ENCODE assay signal across 8 mouse cellular contexts in the genomic region with DNA sequence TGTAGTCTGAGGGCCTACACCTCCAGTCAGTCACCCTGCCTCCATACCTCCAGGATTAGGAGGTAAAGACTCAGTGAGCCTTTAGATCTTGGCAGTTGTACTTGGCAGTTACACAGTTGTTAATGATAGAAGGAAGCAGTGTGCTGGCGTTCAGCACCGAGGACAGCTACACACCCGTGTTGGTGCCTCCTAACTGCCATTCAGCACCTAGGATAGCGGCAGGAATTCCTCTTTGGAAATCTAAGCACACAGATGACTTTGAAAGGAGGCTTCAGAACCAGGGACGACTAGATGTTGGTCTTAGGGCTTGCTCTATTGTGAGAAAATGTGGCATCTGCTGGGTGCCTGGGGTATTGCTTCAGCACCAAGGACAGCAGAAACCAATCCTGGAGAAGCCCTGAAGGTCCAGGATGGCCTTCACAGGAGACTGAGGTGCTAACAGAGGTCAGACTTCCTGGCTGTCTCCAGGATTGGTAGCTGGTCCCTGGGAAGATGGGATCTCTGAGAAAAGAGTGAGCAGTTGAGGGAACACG. TPM values are rescaled to one million over a fixed set of nuclear protein-coding genes. Genes with fewer than 3 reads are reported as not detected.
DNase-seq lines count a peak whose midpoint lies in the region; TF ChIP-seq lines count a peak whose summit lies in the region.
"Had no signal": no experiment of that assay in that cellular context is flagged by ENCODE, and none has a peak within 500 bp of the region (broad histone marks: within the 10 kb centered on the region; RNA-seq: fewer than 3 reads in every experiment).

No protein-coding gene starts in this region.

- no peak for TF ChIP-seq POLR2A in liver, adult 2 months (IDR thresholded peaks at IDR 0.05; ENCODE audit: extremely low read depth, insufficient read depth, low read length)

- H3K4me1 ChIP-seq in liver, adult 2 months (ENCODE audit: control insufficient read depth, insufficient read depth, low read length) = no peaks in the 10 kb centered on the region

- H3K79me2 ChIP-seq in liver, adult 2 months (ENCODE audit: control insufficient read depth, insufficient read depth, low read length) = no peaks in the 10 kb centered on the region

- H3K27ac ChIP-seq in liver, adult 2 months (replicated peaks; ENCODE audit: insufficient read depth, low read depth, low read length) = no peak overlapping the region
- H3K27ac ChIP-seq: macrophage had no signal

- DNase-seq in A20 (ENCODE audit: low read depth, low spot score) = peak; percentile 48
- DNase-seq in CD4-positive helper T cell, adult 2 months (ENCODE audit: low read depth, low spot score) = peak; percentile 18
- DNase-seq in c-Kit-positive CD71-negative TER-119-negative erythroid progenitor cells, embryonic 14.5 days (ENCODE audit: low read depth) = peak; percentile 58
- peak; percentile 88 for DNase-seq in heart, postnatal 4 days
- DNase-seq in liver, adult 2 months (ENCODE audit: extremely low read depth, low read depth, low spot score) = peak; percentile 33
- peak; percentile 82 for DNase-seq in retina, embryonic 14.5 days (ENCODE audit: low spot score)
- DNase-seq in left cerebral cortex, adult 11 months (ENCODE audit: low spot score) = no peak

- H3K27me3 ChIP-seq in liver, adult 2 months (ENCODE audit: control insufficient read depth, insufficient read depth, low read length) = no peaks in the 10 kb centered on the region

- no peak overlapping the region for H3K9ac ChIP-seq in liver, adult 2 months (ENCODE audit: low read depth, low read length)

- peaks cover 17% of the 10 kb centered on the region; the same call in 1 of the 2 replicates for H3K36me3 ChIP-seq in liver, adult 2 months (ENCODE audit: control insufficient read depth, insufficient read depth, low read length)

- TF ChIP-seq CTCF in liver, adult 2 months (IDR thresholded peaks at IDR 0.05; ENCODE audit: low read depth, low read length) = peak; percentile 14; the same call in 1 of the 2 replicates

- WGBS in liver, adult 2 months = 27% methylated on average over 6 of the region's 6 CpGs

- no peak overlapping the region for H3K4me3 ChIP-seq in liver, adult 2 months (ENCODE audit: insufficient read depth, low read depth, low read length)

RNA-seq across cellular contexts. Expression of gene Zfp473, which starts 19.3 kb away (rescaled TPM):
- under 1 TPM; 0.19 to 0.20 TPM for total RNA-seq in heart, postnatal 4 days (2021)
- 0.07 and 0.28 TPM in 2 replicates for total RNA-seq in liver, adult 2 months (2014; rRNA removed)
- polyA plus RNA-seq in liver, adult 2 months (2012; rRNA removed) = 0.04 TPM in 1 of 2 replicates, not detected in the other

RNA-seq across cellular contexts. Expression of gene Vrk3, which starts 21.9 kb away (rescaled TPM):
- 10 to 100 TPM; 28.4 to 28.9 TPM for total RNA-seq in heart, postnatal 4 days (2021)
- total RNA-seq in liver, adult 2 months (2014; rRNA removed) = 8.6 and 12.7 TPM in 2 replicates
- polyA plus RNA-seq in liver, adult 2 months (2012; rRNA removed) = 31.4 and 34.3 TPM in 2 replicates

RNA-seq across cellular contexts. Expression of gene Nup62, which starts 45.8 kb away (rescaled TPM):
- 10 to 100 TPM; 69.3 to 69.9 TPM for total RNA-seq in heart, postnatal 4 days (2021)
- 4.0 and 5.4 TPM in 2 replicates for total RNA-seq in liver, adult 2 months (2014; rRNA removed)
- polyA plus RNA-seq in liver, adult 2 months (2012; rRNA removed) = 20.4 and 20.6 TPM in 2 replicates

RNA-seq across cellular contexts. Expression of gene Il4i1, which starts 46.1 kb away (rescaled TPM):
- total RNA-seq in heart, postnatal 4 days (2021) = 1 to 10 TPM; 1.4 to 2.0 TPM
- total RNA-seq in liver, adult 2 months (2014; rRNA removed) = 0.60 and 0.65 TPM in 2 replicates
- polyA plus RNA-seq in liver, adult 2 months (2012; rRNA removed) = 0.85 and 1.7 TPM in 2 replicates

RNA-seq across cellular contexts. Expression of gene Atf5, which starts 46.3 kb away (rescaled TPM):
- 10 to 100 TPM; 34.9 to 37.2 TPM for total RNA-seq in heart, postnatal 4 days (2021)
- total RNA-seq in liver, adult 2 months (2014; rRNA removed) = 22.9 and 43.9 TPM in 2 replicates
- polyA plus RNA-seq in liver, adult 2 months (2012; rRNA removed) = 727 and 964 TPM in 2 replicates

Comparison
In these comparisons a context has a peak if more than half of its experiments do, and no peak if none do; other contexts are left out.
1. RNA of gene Nup62, which starts 45.8 kb away (total RNA-seq): 69.3 to 69.9 TPM in heart, postnatal 4 days; 4.0 to 5.4 TPM in liver, adult 2 months; every median in the first group is over 10 times any median in the second.